Mouse (Mus musculus) liver, postnatal 0 days (tissue): ENCODE measurements around the gene Zfp3. TPM values are rescaled to one million over a fixed set of nuclear protein-coding genes. Genes with fewer than 3 reads are reported as not detected.
A peak's percentile ranks its signal among the peaks of the same experiment; 100 is the strongest.
"Not testable (repeated sequence)": the region's sequence is repeated elsewhere in the genome, so short reads cannot be mapped to it uniquely, and the experiment has no call there.

Source experiments
- ATAC-seq: fragments of 200-750 bp; cut with Nextera tagmentation; 2 replicates; pipeline ENCODE4 v1.8.0; 2017; ENCODE audit warnings: mild to moderate bottlenecking, moderate library complexity
- DNase-seq: peaks from one replicate; pipeline ENCODE4 v3.0.0-alpha.2; 2016
- H3K27ac ChIP-seq: fragments of 300-500 bp; sonication (generic); 2 replicates; pipeline ENCODE4 v1.5.1; 2014; ENCODE audit warnings: antibody characterized with exemption, moderate library complexity, mild to moderate bottlenecking, low read depth
- H3K27me3 ChIP-seq: fragments of 300-500 bp; sonication (generic); 2 replicates; pipeline ENCODE4 v1.6.1; 2014; ENCODE audit warnings: low read length, control low read depth, mixed read lengths; ENCODE audit not compliant: insufficient read depth
- H3K36me3 ChIP-seq: fragments of 300-500 bp; sonication (generic); replicated peaks from 2 replicates; pipeline ENCODE4 v1.6.1; 2014; ENCODE audit warnings: mild to moderate bottlenecking, control low read depth, low read length, moderate library complexity, mixed read lengths; ENCODE audit not compliant: insufficient read depth
- H3K4me1 ChIP-seq: fragments of 300-500 bp; sonication (generic); 2 replicates; pipeline ENCODE4 v1.6.1; 2014; ENCODE audit warnings: antibody characterized with exemption, mild to moderate bottlenecking, control low read depth; ENCODE audit not compliant: insufficient read depth
- H3K4me2 ChIP-seq: fragments of 300-500 bp; sonication (generic); 2 replicates; pipeline ENCODE4 v1.6.1; 2014; ENCODE audit warnings: low read depth, mild to moderate bottlenecking, low read length, moderate library complexity, mixed read lengths
- H3K4me3 ChIP-seq: fragments of 300-500 bp; sonication (generic); 2 replicates; pipeline ENCODE4 v1.5.1; 2014; ENCODE audit warnings: low read depth, low read length
- H3K9ac ChIP-seq: fragments of 300-500 bp; sonication (generic); replicated peaks from 2 replicates; pipeline ENCODE4 v1.6.1; 2014; ENCODE audit warnings: mild to moderate bottlenecking, moderate library complexity
- H3K9me3 ChIP-seq: fragments of 300-500 bp; sonication (generic); 2 replicates; pipeline ENCODE4 v1.6.1; 2016; ENCODE audit warnings: mild to moderate bottlenecking, control low read depth, low read length, mixed read lengths
- CTCF ChIP-seq: sonication (generic); IDR thresholded peaks from 2 replicates; pipeline ENCODE4 v1.5.1; 2016; ENCODE audit warnings: antibody characterized with exemption, low read depth
- EP300 ChIP-seq: IDR thresholded peaks from 2 replicates; pipeline ENCODE4 v1.6.1; 2016; ENCODE audit warnings: antibody characterized with exemption, low read depth, mild to moderate bottlenecking
- WGBS: fragments of 180-500 bp; shearing (Covaris S2); extraction: QIAGEN DNeasy Blood & Tissue Kit; methylation state at CpG from one replicate; pipeline ENCODE4 v1.1.7; 2014; ENCODE audit not compliant: insufficient replicate concordance; 5-methylcytosine and 5-hydroxymethylcytosine counted together
- polyA plus RNA-seq: library from polyadenylated mRNA; unstranded; fragments of >200 nt; fragmentation: Nextera tagmentation; extraction: Ambion mirVana; gene quantifications from 2 replicates; pipeline ENCODE4 v1.2.1, GENCODE M21; 2015

Gene Zfp3
- polyA plus RNA-seq, 1 experiment from 2014 or later: 1.9 TPM

DNA sequence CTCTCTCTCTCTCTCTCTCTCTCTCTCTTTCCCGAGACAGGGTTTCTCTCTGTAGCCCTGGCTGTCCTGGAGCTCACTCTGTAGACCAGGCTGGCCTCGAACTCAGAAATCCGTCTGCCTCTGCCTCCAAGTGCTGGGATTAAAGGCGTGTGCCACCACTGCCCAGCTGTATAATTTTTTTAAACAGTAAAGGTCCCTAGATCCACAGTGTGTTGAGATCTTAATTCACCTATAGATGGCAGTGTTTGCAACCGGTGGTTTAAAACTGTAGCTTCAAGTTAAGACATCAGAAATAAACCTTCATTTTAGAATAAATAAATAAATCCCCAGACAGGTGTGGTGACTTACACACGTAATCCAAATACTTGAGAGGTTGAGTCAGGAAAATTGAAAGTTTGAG, 14.0 kb downstream of the Zfp3 start:
- not testable (repeated sequence) for H3K4me2 ChIP-seq, H3K36me3 ChIP-seq, DNase-seq, ATAC-seq, H3K4me3 ChIP-seq, H3K4me1 ChIP-seq, H3K9me3 ChIP-seq, H3K9ac ChIP-seq, H3K27ac ChIP-seq, H3K27me3 ChIP-seq
- peak; percentile 60 for TF ChIP-seq CTCF
- 21% methylated on average over 6 of the region's 6 CpGs for WGBS

DNA sequence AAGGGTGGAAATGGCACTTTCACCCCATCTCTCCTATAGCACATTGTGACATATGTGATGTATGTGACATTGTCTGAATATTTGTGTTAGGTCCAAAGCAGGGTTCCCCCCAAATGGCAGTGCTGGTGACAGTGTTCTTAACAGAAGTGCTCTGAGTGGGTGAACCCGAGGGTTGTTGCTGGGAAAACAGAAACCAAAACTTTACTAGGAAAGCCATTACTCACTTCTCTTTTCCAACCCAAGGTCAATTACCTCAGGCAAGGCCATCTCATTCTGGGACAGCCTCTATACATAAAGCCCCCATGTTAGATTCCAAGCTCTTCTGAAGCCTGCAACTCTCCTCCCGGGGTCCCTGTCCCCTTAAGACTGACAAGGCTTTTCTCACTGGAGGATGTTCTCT, 21.9 kb downstream of the Zfp3 start:
- WGBS: 44% methylated on average over 2 of the region's 2 CpGs
- ATAC-seq (no peak), DNase-seq (no peak)
- H3K9me3 ChIP-seq: no peaks in the 10 kb centered on the region
- H3K4me3 ChIP-seq: no peak overlapping the region
- no peaks in the 10 kb centered on the region for H3K36me3 ChIP-seq
- TF ChIP-seq EP300: no peak
- TF ChIP-seq CTCF: no peak
- H3K4me2 ChIP-seq: no peak overlapping the region
- 0 out of 2 replicates have a peak, but pooled peaks cover 2% of the 10 kb centered on the region for H3K27me3 ChIP-seq
- peaks cover 8% of the 10 kb centered on the region for H3K4me1 ChIP-seq
- H3K27ac ChIP-seq: no peak overlapping the region
- H3K9ac ChIP-seq: no peak overlapping the region

DNA sequence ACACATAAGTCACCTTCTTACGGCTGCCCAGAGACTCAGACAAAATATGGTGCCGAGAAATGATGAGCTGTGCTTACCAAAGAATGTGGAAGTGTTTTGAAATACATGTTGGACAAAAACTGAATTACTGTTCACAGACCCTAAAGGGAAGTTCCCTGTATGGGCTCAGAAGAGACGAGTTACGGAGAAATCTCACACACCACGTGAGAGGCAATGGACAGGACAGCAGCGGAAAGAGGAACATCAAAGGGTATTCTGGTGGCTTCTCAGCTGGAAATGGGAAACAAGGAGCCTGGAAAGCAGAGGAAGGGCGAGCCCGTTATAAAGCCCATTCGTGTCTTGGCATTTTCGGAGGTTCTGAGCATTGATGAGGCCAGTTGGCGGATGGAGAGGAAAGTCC, 23.0 kb downstream of the Zfp3 start:
- Histone ChIP-seq H3K36me3 (no peaks in the 10 kb centered on the region), H3K9ac (no peak overlapping the region), H3K9me3 (no peaks in the 10 kb centered on the region), H3K27ac (no peak overlapping the region), H3K27me3 (0 out of 2 replicates have a peak, but pooled peaks cover 2% of the 10 kb centered on the region), H3K4me1 (peaks cover 8% of the 10 kb centered on the region), H3K4me2 (no peak overlapping the region), H3K4me3 (no peak overlapping the region)
- ATAC-seq: peak; percentile 38; the same call in 1 of the 2 replicates
- 51% methylated on average over 11 of the region's 11 CpGs for WGBS
- TF ChIP-seq CTCF (no peak), EP300 (no peak)
- DNase-seq: no peak

DNA sequence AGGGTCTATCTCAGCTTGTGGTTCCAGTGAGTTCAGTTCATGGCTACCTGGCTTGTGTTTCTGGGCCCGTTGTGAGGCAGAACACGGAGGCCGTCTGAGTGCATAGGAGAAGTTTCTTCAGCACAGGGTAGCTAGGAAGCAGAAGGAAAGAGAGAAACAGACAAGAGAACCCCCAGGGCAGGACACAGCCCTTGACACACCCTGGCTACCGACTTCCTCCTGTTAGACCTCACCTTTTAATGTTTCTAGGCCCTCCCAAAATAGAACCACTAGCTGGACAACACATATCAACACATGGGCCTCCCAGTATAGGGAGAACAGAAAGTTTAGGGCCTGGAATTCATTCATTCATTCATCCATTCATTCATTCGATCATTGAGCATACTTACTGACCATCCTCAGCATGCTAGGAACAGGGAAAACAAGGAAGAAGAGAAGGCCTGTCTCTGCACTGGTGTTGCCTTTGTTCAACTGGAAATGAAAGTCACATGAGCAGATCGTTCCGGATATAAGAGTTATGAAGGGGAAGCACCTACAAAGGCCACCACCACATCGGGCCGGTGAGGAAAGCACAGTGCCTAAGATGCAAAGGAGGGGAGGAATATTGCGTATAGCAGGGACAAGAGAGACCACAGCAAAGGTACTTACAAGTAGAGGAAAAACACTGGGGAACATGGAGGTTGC, 25.1 kb downstream of the Zfp3 start:
- WGBS: 59% methylated on average over 10 of the region's 10 CpGs
- Histone ChIP-seq H3K36me3 (no peaks in the 10 kb centered on the region), H3K4me2 (no peak overlapping the region), H3K9me3 (no peaks in the 10 kb centered on the region), H3K4me1 (peaks cover 8% of the 10 kb centered on the region), H3K27ac (0 out of 2 replicates have a peak overlapping the region, but pooled peaks have one; percentile 39), H3K9ac (no peak overlapping the region), H3K4me3 (no peak overlapping the region), H3K27me3 (0 out of 2 replicates have a peak, but pooled peaks cover 2% of the 10 kb centered on the region)
- no peak for TF ChIP-seq EP300
- no peak for TF ChIP-seq CTCF
- DNase-seq: no peak
- no peak for ATAC-seq

DNA sequence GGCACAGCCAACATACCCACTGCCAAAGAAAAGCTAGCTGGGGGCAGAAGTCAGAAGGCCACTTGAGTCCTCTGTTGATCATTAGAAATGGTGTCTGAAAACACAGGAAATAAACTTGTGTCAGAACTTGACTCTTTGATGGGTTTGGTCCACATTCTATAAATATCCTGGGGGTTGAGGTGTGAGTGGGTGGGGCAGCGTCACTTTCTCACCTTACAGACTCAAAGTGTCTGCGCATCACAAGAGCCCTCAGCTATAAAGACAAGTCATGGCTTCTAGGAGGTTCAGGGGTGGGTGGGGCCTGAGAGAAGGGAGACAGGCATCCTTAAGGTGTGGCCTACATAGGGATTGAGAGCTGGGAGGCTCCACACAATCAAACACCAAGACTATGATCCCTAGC, 26.4 kb downstream of the Zfp3 start:
- no peak overlapping the region for H3K9ac ChIP-seq
- no peak overlapping the region for H3K27ac ChIP-seq
- H3K4me1 ChIP-seq: peaks cover 8% of the 10 kb centered on the region
- H3K36me3 ChIP-seq: no peaks in the 10 kb centered on the region
- no peaks in the 10 kb centered on the region for H3K9me3 ChIP-seq
- 0 out of 2 replicates have a peak, but pooled peaks cover 2% of the 10 kb centered on the region for H3K27me3 ChIP-seq
- H3K4me3 ChIP-seq: no peak overlapping the region
- ATAC-seq: no peak
- WGBS: 80% methylated on average over 2 of the region's 2 CpGs
- H3K4me2 ChIP-seq: no peak overlapping the region
- TF ChIP-seq CTCF (no peak), EP300 (no peak)
- no peak for DNase-seq

DNA sequence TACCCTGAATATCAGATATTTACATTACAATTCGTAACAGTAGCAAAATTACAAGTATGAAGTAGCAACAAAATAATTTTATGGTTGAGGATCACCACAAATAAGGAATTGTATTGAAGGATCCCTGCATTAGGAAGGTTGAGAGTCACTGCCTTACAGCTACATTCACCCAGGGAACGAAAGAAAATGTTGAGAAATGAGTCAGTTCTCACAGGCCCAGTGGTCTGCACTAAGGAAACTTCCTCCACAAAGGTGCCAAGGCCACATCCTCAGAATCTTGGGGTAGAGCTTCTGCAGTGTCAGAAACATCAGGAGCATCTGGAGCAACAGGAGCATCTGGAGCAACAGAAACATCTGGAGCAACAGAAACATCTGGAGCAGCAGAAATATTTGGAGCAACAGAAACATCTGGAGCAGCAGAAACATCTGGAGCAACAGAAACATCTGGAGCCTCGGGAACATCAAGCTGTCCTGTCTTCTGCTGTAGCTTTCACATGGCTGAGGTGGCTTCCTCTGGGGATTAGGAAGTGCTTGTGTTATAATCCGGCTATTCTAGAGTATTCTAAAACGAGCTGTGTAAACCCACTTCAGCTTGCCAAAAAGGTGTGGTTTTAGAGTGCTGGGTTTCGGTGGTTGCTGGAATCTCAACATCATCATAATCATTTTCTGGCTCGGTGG, 27.0 kb downstream of the Zfp3 start:
- ATAC-seq (no peak), DNase-seq (no peak)
- H3K27ac ChIP-seq: no peak overlapping the region
- no peaks in the 10 kb centered on the region for H3K9me3 ChIP-seq
- no peak overlapping the region for H3K4me3 ChIP-seq
- peaks cover 8% of the 10 kb centered on the region for H3K4me1 ChIP-seq
- no peaks in the 10 kb centered on the region for H3K36me3 ChIP-seq
- H3K9ac ChIP-seq: no peak overlapping the region
- no peak overlapping the region for H3K4me2 ChIP-seq
- no peak for TF ChIP-seq CTCF
- no peak for TF ChIP-seq EP300
- WGBS: 47% methylated on average over 7 of the region's 7 CpGs
- H3K27me3 ChIP-seq: 0 out of 2 replicates have a peak, but pooled peaks cover 2% of the 10 kb centered on the region
